12 mouse cellular contexts compared by ENCODE assay signal in genomic region chr10:83060066-83060782, GRCm38 (mm10).
DNase-seq lines count a peak whose midpoint lies in the region; ATAC-seq lines count a peak whose summit lies in the region.
"Had no signal": no experiment of that assay in that cellular context is flagged by ENCODE, and none has a peak within 500 bp of the region (broad histone marks: within the 10 kb centered on the region; RNA-seq: fewer than 3 reads in every experiment).

No protein-coding gene starts in this region.

- H3K4me1 ChIP-seq in forebrain, embryonic 10.5 days = peaks cover 37% of the 10 kb centered on the region
- H3K4me1 ChIP-seq in forebrain, embryonic 14.5 days (ENCODE audit: control insufficient read depth, insufficient read depth, low read length) = peaks cover 4% of the 10 kb centered on the region; the same call in 1 of the 2 replicates
- H3K4me1 ChIP-seq in intestine, embryonic 15.5 days (replicated peaks) = no peaks in the 10 kb centered on the region
- H3K4me1 ChIP-seq in intestine, embryonic 16.5 days (ENCODE audit: control insufficient read depth, insufficient read depth, low read length) = no peaks in the 10 kb centered on the region

- peak overlapping the region; percentile 44 for H3K27ac ChIP-seq in forebrain, embryonic 10.5 days
- no peak overlapping the region for H3K27ac ChIP-seq in forebrain, embryonic 14.5 days (ENCODE audit: low read depth, low read length)
- H3K27ac ChIP-seq in intestine, embryonic 15.5 days = no peak overlapping the region
- no peak overlapping the region for H3K27ac ChIP-seq in intestine, embryonic 16.5 days (ENCODE audit: low read length)

- H3K4me2 ChIP-seq in forebrain, embryonic 14.5 days (ENCODE audit: low read length) = no peak overlapping the region
- H3K4me2 ChIP-seq in intestine, embryonic 15.5 days (replicated peaks) = no peak overlapping the region
- H3K4me2 ChIP-seq in intestine, embryonic 16.5 days (ENCODE audit: low read depth, low read length) = no peak overlapping the region

- no peak for DNase-seq in forebrain, embryonic 10.5 days (ENCODE audit: extremely low spot score, low spot score)
- no peak for DNase-seq in forebrain, embryonic 14.5 days (ENCODE audit: low spot score)
- DNase-seq in right cerebral cortex, adult 2 months (ENCODE audit: low spot score in 2 of 2) = peak; percentile 40 to 46
- no peak for DNase-seq in right cerebral cortex, postnatal 4 days
- no peak for DNase-seq in c-Kit-positive CD71-positive TER-119-positive erythroid progenitor cells, embryonic 14.5 days (ENCODE audit: low spot score)
- DNase-seq in thymus, postnatal 36 days = no peak
- DNase-seq: adrenal gland, postnatal 14 days; cerebellum, adult 9-10 months; lung, postnatal 4 days had no signal

- no peaks in the 10 kb centered on the region for H3K27me3 ChIP-seq in forebrain, embryonic 10.5 days (ENCODE audit: poor library complexity, severe bottlenecking)
- no peaks in the 10 kb centered on the region for H3K27me3 ChIP-seq in forebrain, embryonic 14.5 days (replicated peaks; ENCODE audit: control insufficient read depth, insufficient read depth, low read length)
- no peaks in the 10 kb centered on the region for H3K27me3 ChIP-seq in intestine, embryonic 15.5 days (replicated peaks)
- H3K27me3 ChIP-seq in intestine, embryonic 16.5 days (replicated peaks; ENCODE audit: control insufficient read depth, insufficient read depth, low read length) = no peaks in the 10 kb centered on the region

- WGBS in forebrain, embryonic 10.5 days = 62% methylated on average over 12 of the region's 12 CpGs
- WGBS in forebrain, embryonic 14.5 days = 62% methylated on average over 12 of the region's 12 CpGs
- WGBS in intestine, embryonic 15.5 days = 41% methylated on average over 12 of the region's 12 CpGs
- WGBS in intestine, embryonic 16.5 days = 38% methylated on average over 12 of the region's 12 CpGs

- no peak overlapping the region for H3K4me3 ChIP-seq in forebrain, embryonic 10.5 days
- no peak overlapping the region for H3K4me3 ChIP-seq in forebrain, embryonic 14.5 days (ENCODE audit: low read depth, low read length)
- H3K4me3 ChIP-seq in intestine, embryonic 15.5 days (replicated peaks) = no peak overlapping the region
- no peak overlapping the region for H3K4me3 ChIP-seq in intestine, embryonic 16.5 days (ENCODE audit: low read length)
- H3K4me3 ChIP-seq: erythroblast, embryonic 14.5 days had no signal

- no peaks in the 10 kb centered on the region for H3K9me3 ChIP-seq in forebrain, embryonic 10.5 days
- no peaks in the 10 kb centered on the region for H3K9me3 ChIP-seq in forebrain, embryonic 14.5 days (replicated peaks; ENCODE audit: control insufficient read depth, low read length)
- H3K9me3 ChIP-seq in intestine, embryonic 15.5 days = no peaks in the 10 kb centered on the region
- H3K9me3 ChIP-seq in intestine, embryonic 16.5 days (ENCODE audit: control insufficient read depth, low read length) = no peaks in the 10 kb centered on the region

- no peak overlapping the region for H3K9ac ChIP-seq in forebrain, embryonic 14.5 days (ENCODE audit: low read length)
- H3K9ac ChIP-seq in intestine, embryonic 15.5 days = no peak overlapping the region
- no peak overlapping the region for H3K9ac ChIP-seq in intestine, embryonic 16.5 days (ENCODE audit: low read depth, low read length)

- H3K36me3 ChIP-seq in forebrain, embryonic 10.5 days (replicated peaks) = peaks cover 3% of the 10 kb centered on the region; the same call in 1 of the 2 replicates
- H3K36me3 ChIP-seq in forebrain, embryonic 14.5 days (ENCODE audit: control insufficient read depth, insufficient read depth, low read length) = no peaks in the 10 kb centered on the region
- no peaks in the 10 kb centered on the region for H3K36me3 ChIP-seq in intestine, embryonic 15.5 days
- no peaks in the 10 kb centered on the region for H3K36me3 ChIP-seq in intestine, embryonic 16.5 days (ENCODE audit: control insufficient read depth, insufficient read depth, low read length)

- no peak for ATAC-seq in forebrain, embryonic 14.5 days
- ATAC-seq in intestine, embryonic 15.5 days = 0 out of 2 replicates have a peak, but pooled peaks have one; percentile 23
- no peak for ATAC-seq in intestine, embryonic 16.5 days

Comparison
In these comparisons a context has a peak if more than half of its experiments do, and no peak if none do; other contexts are left out.
1. DNase-seq: peak in right cerebral cortex, adult 2 months (2 of 2); none in forebrain, embryonic 10.5 days (single experiment), forebrain, embryonic 14.5 days (single experiment), right cerebral cortex, postnatal 4 days (single experiment), c-Kit-positive CD71-positive TER-119-positive erythroid progenitor cells, embryonic 14.5 days (single experiment) and thymus, postnatal 36 days (0 of 2).